Mouse (Mus musculus): ENCODE results near the gene Sugct. TPM values are rescaled to one million over a fixed set of nuclear protein-coding genes. Genes with fewer than 3 reads are reported as not detected.
"Not testable (repeated sequence)": the region's sequence is repeated elsewhere in the genome, so short reads cannot be mapped to it uniquely, and the experiment has no call there.

Gene Sugct
- polyA plus RNA-seq, 1 experiment from 2014 or later, result 17.3 TPM

GRCm38 (mm10) chr13:16847236-16847635, 848.1 kb downstream of the Sugct start:
- TF ChIP-seq CTCF (IDR thresholded peaks at IDR 0.05; ENCODE audit: low read depth), result no peak
- no peaks in the 10 kb centered on the region for H3K36me3 ChIP-seq (ENCODE audit: control insufficient read depth, insufficient read depth)

DNA sequence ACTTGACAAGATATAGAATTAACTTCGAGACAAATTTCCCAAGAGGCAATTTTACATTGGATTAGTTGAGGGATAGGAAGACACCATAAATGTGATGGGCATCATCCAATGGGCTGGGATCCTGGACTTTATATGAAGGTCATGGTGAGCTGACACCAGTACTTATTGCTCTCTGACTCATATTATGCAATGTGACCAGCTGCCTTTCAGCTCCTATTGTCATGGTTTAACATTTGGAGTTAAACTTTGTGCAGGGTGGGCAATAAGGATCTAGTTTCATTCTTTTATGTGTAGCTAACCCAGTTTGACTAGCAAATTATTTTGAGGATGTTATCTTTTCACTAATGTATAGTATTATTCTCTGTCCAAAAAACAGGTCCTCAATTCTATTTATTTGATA, 854.4 kb downstream of the Sugct start:
- WGBS, result 85% methylated on average over 1 of the region's 1 CpGs
- Histone ChIP-seq H3K4me2 (replicated peaks; ENCODE audit: low read depth) (no peak overlapping the region), H3K36me3 (ENCODE audit: control insufficient read depth, insufficient read depth) (no peaks in the 10 kb centered on the region), H3K27ac (ENCODE audit: low read depth, low read length) (no peak overlapping the region), H3K27me3 (replicated peaks; ENCODE audit: control insufficient read depth, insufficient read depth, low read length) (no peaks in the 10 kb centered on the region), H3K9ac (ENCODE audit: low read depth, low read length) (no peak overlapping the region), H3K4me3 (ENCODE audit: low read depth, low read length) (no peak overlapping the region), H3K9me3 (ENCODE audit: control insufficient read depth) (no peaks in the 10 kb centered on the region), H3K4me1 (replicated peaks; ENCODE audit: control insufficient read depth, insufficient read depth, low read length) (no peaks in the 10 kb centered on the region)
- TF ChIP-seq CTCF (IDR thresholded peaks at IDR 0.05; ENCODE audit: low read depth), result no peak
- no peak for ATAC-seq

More at GRCm38 (mm10) chr13:16847236-16847635, 848.1 kb downstream of the Sugct start:
- Histone ChIP-seq H3K9me3 (ENCODE audit: control insufficient read depth) (no peaks in the 10 kb centered on the region), H3K27ac (ENCODE audit: low read depth, low read length) (no peak overlapping the region), H3K4me2 (replicated peaks; ENCODE audit: low read depth) (no peak overlapping the region), H3K27me3 (replicated peaks; ENCODE audit: control insufficient read depth, insufficient read depth, low read length) (no peaks in the 10 kb centered on the region), H3K4me3 (ENCODE audit: low read depth, low read length) (no peak overlapping the region), H3K9ac (ENCODE audit: low read depth, low read length) (no peak overlapping the region), H3K4me1 (replicated peaks; ENCODE audit: control insufficient read depth, insufficient read depth, low read length) (no peaks in the 10 kb centered on the region)
- no peak for ATAC-seq
- 33% methylated on average over 2 of the region's 2 CpGs for WGBS

DNA sequence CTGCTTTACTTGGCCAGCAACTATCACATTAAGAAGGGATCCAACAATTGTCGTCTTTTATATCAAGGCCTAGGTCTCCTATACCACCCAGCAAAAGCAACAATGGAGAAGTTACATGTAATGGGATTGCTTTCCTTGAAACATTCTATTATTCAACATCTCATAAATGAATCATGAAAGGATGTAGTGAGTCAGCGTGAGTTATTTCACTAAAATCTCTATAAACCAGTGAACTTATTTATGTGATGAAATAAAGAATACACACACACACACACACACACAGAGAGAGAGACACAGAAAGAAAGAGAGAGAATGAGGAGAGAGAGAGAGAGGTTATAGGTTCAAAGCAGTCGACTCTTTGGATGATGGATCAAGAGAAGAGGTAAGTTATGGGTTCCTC, 856.9 kb downstream of the Sugct start:
- no peaks in the 10 kb centered on the region for H3K27me3 ChIP-seq (replicated peaks; ENCODE audit: control insufficient read depth, insufficient read depth, low read length)
- no peak overlapping the region for H3K4me3 ChIP-seq (ENCODE audit: low read depth, low read length)
- no peaks in the 10 kb centered on the region for H3K4me1 ChIP-seq (replicated peaks; ENCODE audit: control insufficient read depth, insufficient read depth, low read length)
- no peak overlapping the region for H3K9ac ChIP-seq (ENCODE audit: low read depth, low read length)
- H3K27ac ChIP-seq (ENCODE audit: low read depth, low read length), result no peak overlapping the region
- 90% methylated on average over 3 of the region's 3 CpGs for WGBS
- no peak overlapping the region for H3K4me2 ChIP-seq (replicated peaks; ENCODE audit: low read depth)
- ATAC-seq, result no peak
- H3K36me3 ChIP-seq (ENCODE audit: control insufficient read depth, insufficient read depth), result no peaks in the 10 kb centered on the region
- no peaks in the 10 kb centered on the region for H3K9me3 ChIP-seq (ENCODE audit: control insufficient read depth)
- no peak for TF ChIP-seq CTCF (IDR thresholded peaks at IDR 0.05; ENCODE audit: low read depth)

DNA sequence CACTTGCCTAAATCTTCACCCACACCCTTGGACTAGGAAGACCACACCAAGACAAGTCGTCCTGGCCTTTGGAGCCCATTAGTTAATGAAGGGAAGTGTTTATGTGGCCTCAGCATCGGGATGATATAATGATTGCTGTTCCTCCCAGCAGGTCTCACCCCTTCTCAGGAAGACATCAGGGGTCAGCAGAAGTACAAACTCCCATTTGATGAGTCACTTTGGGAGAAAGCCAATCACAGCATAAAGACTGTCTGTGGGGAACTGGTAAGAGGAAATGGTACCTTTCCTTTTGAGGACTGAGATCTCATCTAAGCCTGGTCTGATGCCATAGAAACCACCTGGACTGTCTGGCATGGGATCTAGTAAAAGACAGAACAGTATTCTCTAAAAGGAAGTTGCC, 860.2 kb downstream of the Sugct start:
- 57% methylated on average over 2 of the region's 2 CpGs for WGBS
- TF ChIP-seq CTCF (IDR thresholded peaks at IDR 0.05; ENCODE audit: low read depth), result no peak
- no peak overlapping the region for H3K4me3 ChIP-seq (ENCODE audit: low read depth, low read length)
- no peaks in the 10 kb centered on the region for H3K27me3 ChIP-seq (replicated peaks; ENCODE audit: control insufficient read depth, insufficient read depth, low read length)
- no peaks in the 10 kb centered on the region for H3K36me3 ChIP-seq (ENCODE audit: control insufficient read depth, insufficient read depth)
- no peak overlapping the region for H3K27ac ChIP-seq (ENCODE audit: low read depth, low read length)
- H3K9me3 ChIP-seq (ENCODE audit: control insufficient read depth), result no peaks in the 10 kb centered on the region
- ATAC-seq, result no peak
- no peak overlapping the region for H3K9ac ChIP-seq (ENCODE audit: low read depth, low read length)
- no peak overlapping the region for H3K4me2 ChIP-seq (replicated peaks; ENCODE audit: low read depth)
- no peaks in the 10 kb centered on the region for H3K4me1 ChIP-seq (replicated peaks; ENCODE audit: control insufficient read depth, insufficient read depth, low read length)

- Histone ChIP-seq H3K27me3 (replicated peaks; ENCODE audit: control insufficient read depth, insufficient read depth, low read length) (no peaks in the 10 kb centered on the region), H3K4me3 (ENCODE audit: low read depth, low read length) (no peak overlapping the region), H3K4me1 (replicated peaks; ENCODE audit: control insufficient read depth, insufficient read depth, low read length) (no peaks in the 10 kb centered on the region), H3K4me2 (replicated peaks; ENCODE audit: low read depth) (no peak overlapping the region), H3K9me3 (ENCODE audit: control insufficient read depth) (no peaks in the 10 kb centered on the region), H3K27ac (ENCODE audit: low read depth, low read length) (no peak overlapping the region), H3K9ac (ENCODE audit: low read depth, low read length) (no peak overlapping the region), H3K36me3 (ENCODE audit: control insufficient read depth, insufficient read depth) (no peaks in the 10 kb centered on the region)
- ATAC-seq, result no peak
- no peak for TF ChIP-seq CTCF (IDR thresholded peaks at IDR 0.05; ENCODE audit: low read depth)
Measured at GRCm38 (mm10) chr13:16833069-16833468, 862.3 kb downstream of the Sugct start.

- WGBS, result 70% methylated on average over 8 of the region's 8 CpGs
- no peaks in the 10 kb centered on the region for H3K36me3 ChIP-seq (ENCODE audit: control insufficient read depth, insufficient read depth)
- no peak for ATAC-seq
- no peak for TF ChIP-seq CTCF (IDR thresholded peaks at IDR 0.05; ENCODE audit: low read depth)
- no peak overlapping the region for H3K9ac ChIP-seq (ENCODE audit: low read depth, low read length)
- no peak overlapping the region for H3K27ac ChIP-seq (ENCODE audit: low read depth, low read length)
- H3K4me2 ChIP-seq (replicated peaks; ENCODE audit: low read depth), result no peak overlapping the region
- H3K27me3 ChIP-seq (replicated peaks; ENCODE audit: control insufficient read depth, insufficient read depth, low read length), result no peaks in the 10 kb centered on the region
- no peaks in the 10 kb centered on the region for H3K4me1 ChIP-seq (replicated peaks; ENCODE audit: control insufficient read depth, insufficient read depth, low read length)
- H3K9me3 ChIP-seq (ENCODE audit: control insufficient read depth), result no peaks in the 10 kb centered on the region
- no peak overlapping the region for H3K4me3 ChIP-seq (ENCODE audit: low read depth, low read length)
Measured at GRCm38 (mm10) chr13:16831840-16832239, 863.5 kb downstream of the Sugct start.

DNA sequence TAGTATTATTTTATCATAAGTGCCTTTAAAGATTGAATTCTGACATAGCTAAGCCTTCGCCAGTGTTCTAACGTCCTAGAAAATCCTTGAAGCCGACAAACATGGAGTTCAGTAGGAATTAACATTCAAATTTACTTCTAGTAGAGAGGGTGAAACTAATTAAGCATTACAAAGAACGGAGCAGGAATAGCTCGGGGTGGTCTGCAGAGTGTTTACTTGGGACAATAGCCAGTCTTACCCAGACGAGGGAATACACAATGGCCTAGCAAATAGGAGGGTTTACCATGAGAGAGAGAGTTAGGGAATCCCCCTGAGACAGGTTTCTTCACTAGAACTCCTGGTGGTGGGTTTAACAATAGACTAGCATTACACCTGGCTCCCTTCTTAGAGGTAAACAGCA, 865.1 kb downstream of the Sugct start:
- not testable (repeated sequence) for H3K9ac ChIP-seq (ENCODE audit: low read depth, low read length); H3K4me2 ChIP-seq (replicated peaks; ENCODE audit: low read depth); H3K27ac ChIP-seq (ENCODE audit: low read depth, low read length); H3K4me3 ChIP-seq (ENCODE audit: low read depth, low read length); H3K4me1 ChIP-seq (replicated peaks; ENCODE audit: control insufficient read depth, insufficient read depth, low read length); H3K9me3 ChIP-seq (ENCODE audit: control insufficient read depth); H3K36me3 ChIP-seq (ENCODE audit: control insufficient read depth, insufficient read depth); ATAC-seq; H3K27me3 ChIP-seq (replicated peaks; ENCODE audit: control insufficient read depth, insufficient read depth, low read length)
- WGBS, result 61% methylated on average over 6 of the region's 6 CpGs
